Mouse (Mus musculus) splenic B cell, adult 2 months (primary cell): ENCODE results near the gene Cyb5rl.

Experiments
- DNase-seq: peaks from one replicate; pipeline ENCODE4 v3.0.0-alpha.2; 2011; ENCODE audit warnings: low read depth, low spot score
- H3K27me3 ChIP-seq: 2 replicates; pipeline ENCODE4 v1.6.1; 2012; ENCODE audit warnings: mild to moderate bottlenecking, low read length, moderate library complexity, mixed read lengths; ENCODE audit not compliant: control insufficient read depth, poor library complexity, insufficient read depth, severe bottlenecking
- H3K36me3 ChIP-seq: 2 replicates; pipeline ENCODE4 v1.6.1; 2012; ENCODE audit warnings: mild to moderate bottlenecking, low read length, moderate library complexity, mixed read lengths; ENCODE audit not compliant: control insufficient read depth, poor library complexity, insufficient read depth, severe bottlenecking

Gene Cyb5rl

GRCm38 (mm10) chr4:107114278-107114677, 47.5 kb downstream of the Cyb5rl start:
- DNase-seq, result no peak
- H3K36me3 ChIP-seq, result no peaks in the 10 kb centered on the region
- no peaks in the 10 kb centered on the region for H3K27me3 ChIP-seq

- DNase-seq, result no peak
- Histone ChIP-seq H3K27me3 (no peaks in the 10 kb centered on the region), H3K36me3 (no peaks in the 10 kb centered on the region)
Measured at GRCm38 (mm10) chr4:107117741-107118385, 51.1 kb downstream of the Cyb5rl start.

GRCm38 (mm10) chr4:107119056-107119455, 52.3 kb downstream of the Cyb5rl start:
- Histone ChIP-seq H3K36me3 (no peaks in the 10 kb centered on the region), H3K27me3 (no peaks in the 10 kb centered on the region)
- DNase-seq, result no peak

GRCm38 (mm10) chr4:107120676-107121075, 53.9 kb downstream of the Cyb5rl start:
- no peak for DNase-seq
- Histone ChIP-seq H3K27me3 (no peaks in the 10 kb centered on the region), H3K36me3 (no peaks in the 10 kb centered on the region)

- DNase-seq, result peak; percentile 5
- Histone ChIP-seq H3K36me3 (no peaks in the 10 kb centered on the region), H3K27me3 (no peaks in the 10 kb centered on the region)
Measured at GRCm38 (mm10) chr4:107121165-107121943, 54.6 kb downstream of the Cyb5rl start.

GRCm38 (mm10) chr4:107124376-107124775, 57.6 kb downstream of the Cyb5rl start:
- Histone ChIP-seq H3K36me3 (no peaks in the 10 kb centered on the region), H3K27me3 (no peaks in the 10 kb centered on the region)
- DNase-seq, result no peak

GRCm38 (mm10) chr4:107125101-107125500, 58.3 kb downstream of the Cyb5rl start:
- DNase-seq, result no peak
- H3K27me3 ChIP-seq, result no peaks in the 10 kb centered on the region; the same call in 1 of the 2 replicates

GRCm38 (mm10) chr4:107126389-107126788, 59.6 kb downstream of the Cyb5rl start:
- DNase-seq, result no peak
- no peaks in the 10 kb centered on the region; the same call in 1 of the 2 replicates for H3K27me3 ChIP-seq
- H3K36me3 ChIP-seq, result no peaks in the 10 kb centered on the region

More at GRCm38 (mm10) chr4:107125101-107125500, 58.3 kb downstream of the Cyb5rl start:
- no peaks in the 10 kb centered on the region for H3K36me3 ChIP-seq

- no peaks in the 10 kb centered on the region for H3K36me3 ChIP-seq
- H3K27me3 ChIP-seq, result no peaks in the 10 kb centered on the region; the same call in 1 of the 2 replicates
- DNase-seq, result no peak
Measured at GRCm38 (mm10) chr4:107126891-107127524, 60.2 kb downstream of the Cyb5rl start.

- Histone ChIP-seq H3K36me3 (no peaks in the 10 kb centered on the region), H3K27me3 (no peaks in the 10 kb centered on the region; the same call in 1 of the 2 replicates)
- no peak for DNase-seq
Measured at GRCm38 (mm10) chr4:107127901-107128669, 61.3 kb downstream of the Cyb5rl start.

GRCm38 (mm10) chr4:107129373-107129772, 62.6 kb downstream of the Cyb5rl start:
- Histone ChIP-seq H3K27me3 (no peaks in the 10 kb centered on the region; the same call in 1 of the 2 replicates), H3K36me3 (no peaks in the 10 kb centered on the region)
- no peak for DNase-seq

GRCm38 (mm10) chr4:107130534-107130933, 63.7 kb downstream of the Cyb5rl start:
- H3K36me3 ChIP-seq, result no peaks in the 10 kb centered on the region
- no peak for DNase-seq
- H3K27me3 ChIP-seq, result no peaks in the 10 kb centered on the region; the same call in 1 of the 2 replicates

GRCm38 (mm10) chr4:107134891-107135290, 68.1 kb downstream of the Cyb5rl start:
- DNase-seq, result no peak
- H3K36me3 ChIP-seq, result peaks cover 7% of the 10 kb centered on the region
- no peaks in the 10 kb centered on the region for H3K27me3 ChIP-seq

GRCm38 (mm10) chr4:107135663-107136062, 68.9 kb downstream of the Cyb5rl start:
- H3K36me3 ChIP-seq, result peaks cover 7% of the 10 kb centered on the region
- DNase-seq, result no peak
- H3K27me3 ChIP-seq, result no peaks in the 10 kb centered on the region
